Mouse (Mus musculus) CD4-positive, CD25-positive, alpha-beta regulatory T cell, adult 4 months (primary cell): Measurements from ENCODE around the gene Mrps35. TPM values are rescaled to one million over a fixed set of nuclear protein-coding genes. Genes with fewer than 3 reads are reported as not detected.

Source experiments
- ATAC-seq: one replicate; pipeline ENCODE4 v1.8.0; 2017
- polyA plus RNA-seq, 2 experiments: library from polyadenylated mRNA; unstranded; fragments of 100-300 nt; shearing (Covaris generic); gene quantifications; one replicate each; pipeline ENCODE4 v1.2.1; 2017

The Mrps35 gene
- polyA plus RNA-seq, 2 experiments from 2014 or later: 70.2 to 75.6 TPM

- ATAC-seq: no peak
Observed at GRCm38 (mm10) chr6:147090191-147090590, 47.6 kb downstream of the Mrps35 start.

GRCm38 (mm10) chr6:147091136-147092120 lies 48.9 kb downstream of the Mrps35 start, which contains the start of gene Klhl42:
Klhl42 (plus strand) TSS chr6:147091379.
- ATAC-seq: peak; percentile 88

GRCm38 (mm10) chr6:147092136-147092535 lies 49.6 kb downstream of the Mrps35 start:
- ATAC-seq: no peak

- no peak for ATAC-seq
Observed at GRCm38 (mm10) chr6:147094771-147095170, 52.2 kb downstream of the Mrps35 start.

- no peak for ATAC-seq
Observed at GRCm38 (mm10) chr6:147096109-147096508, 53.5 kb downstream of the Mrps35 start.

- no peak for ATAC-seq
Observed at GRCm38 (mm10) chr6:147096934-147097333, 54.4 kb downstream of the Mrps35 start.

GRCm38 (mm10) chr6:147097346-147097929 lies 54.9 kb downstream of the Mrps35 start:
- no peak for ATAC-seq

GRCm38 (mm10) chr6:147099458-147100277 lies 57.1 kb downstream of the Mrps35 start:
- ATAC-seq: peak; percentile 85

- no peak for ATAC-seq
Observed at GRCm38 (mm10) chr6:147102293-147102692, 59.7 kb downstream of the Mrps35 start.

GRCm38 (mm10) chr6:147105529-147105928 lies 63.0 kb downstream of the Mrps35 start:
- no peak for ATAC-seq

GRCm38 (mm10) chr6:147106716-147107115 lies 64.2 kb downstream of the Mrps35 start:
- no peak for ATAC-seq

GRCm38 (mm10) chr6:147109283-147109682 lies 66.7 kb downstream of the Mrps35 start:
- ATAC-seq: no peak

- peak; percentile 84 for ATAC-seq
Observed at GRCm38 (mm10) chr6:147116579-147116978, 74.0 kb downstream of the Mrps35 start.

GRCm38 (mm10) chr6:147117764-147118163 lies 75.2 kb downstream of the Mrps35 start:
- ATAC-seq: no peak

GRCm38 (mm10) chr6:147118190-147118589 lies 75.6 kb downstream of the Mrps35 start:
- no peak for ATAC-seq

GRCm38 (mm10) chr6:147121320-147121719 lies 78.8 kb downstream of the Mrps35 start:
- ATAC-seq: no peak

Other genes with a start within 250 kb of the Mrps35 start
- 1 to 10 TPM; 1.3 to 1.7 TPM for gene Arntl2, start 246.7 kb upstream of the Mrps35 start, polyA plus RNA-seq
- not detected for gene Smco2, start 192.7 kb upstream of the Mrps35 start, polyA plus RNA-seq
- 10 to 100 TPM in 1 of 2 experiments, 1 to 10 TPM in 1; 5.8 to 10.1 TPM for gene Ppfibp1, start 154.3 kb upstream of the Mrps35 start, polyA plus RNA-seq
- gene 1700034J05Rik, start 88.3 kb upstream of the Mrps35 start, polyA plus RNA-seq: not detected
- gene Rep15, start 10.2 kb upstream of the Mrps35 start, polyA plus RNA-seq: under 1 TPM; 0.49 to 0.90 TPM
- gene Mansc4, start 44.3 kb downstream of the Mrps35 start, polyA plus RNA-seq: 1 to 10 TPM; 1.4 to 1.6 TPM
- 1 to 10 TPM; 4.2 to 4.6 TPM for gene Klhl42, start 48.6 kb downstream of the Mrps35 start, polyA plus RNA-seq
- not detected for gene Pthlh, start 221.4 kb downstream of the Mrps35 start, polyA plus RNA-seq